ENCODE assay signal across 10 mouse cellular contexts in genomic region chr10:79726090-79726489, GRCm38 (mm10). TPM values are rescaled to one million over a fixed set of nuclear protein-coding genes. Genes with fewer than 3 reads are reported as not detected.
A peak's percentile ranks its signal among the peaks of the same experiment; 100 is the strongest.
DNase-seq lines count a peak whose midpoint lies in the region; ATAC-seq and TF ChIP-seq lines count a peak whose summit lies in the region.
"Had no signal": no experiment of that assay in that cellular context is flagged by ENCODE, and none has a peak within 500 bp of the region (broad histone marks: within the 10 kb centered on the region; RNA-seq: fewer than 3 reads in every experiment).

No protein-coding gene starts in this region.

- no peak overlapping the region for H3K9ac ChIP-seq in hindbrain, postnatal 0 days (replicated peaks; ENCODE audit: low read length)
- H3K9ac ChIP-seq in hindbrain, embryonic 16.5 days (ENCODE audit: low read depth, low read length) = no peak overlapping the region
- H3K9ac ChIP-seq: embryonic facial prominence, embryonic 15.5 days; lung, embryonic 15.5 days had no signal

- TF ChIP-seq CTCF in hindbrain, postnatal 0 days (IDR thresholded peaks at IDR 0.05; ENCODE audit: low read depth) = peak; percentile 61

- no peak for DNase-seq in hindbrain, postnatal 0 days (ENCODE audit: low spot score)
- DNase-seq in MEL-GATA-1-ER (ENCODE audit: extremely low read depth, low read depth) = peak; percentile 37
- DNase-seq in embryo, embryonic 9.5 days (ENCODE audit: extremely low spot score) = peak; percentile 41
- DNase-seq in kidney, postnatal 36 days = peak; percentile 53 to 83
- no peak for DNase-seq in yolk sac, embryonic 10.5 days (ENCODE audit: low spot score)
- DNase-seq in layer of hippocampus, postnatal 10 days (ENCODE audit: low spot score in 2 of 2) = no peak

- H3K4me1 ChIP-seq in hindbrain, postnatal 0 days (ENCODE audit: insufficient read depth, low read length) = 0 out of 2 replicates have a peak, but pooled peaks cover 3% of the 10 kb centered on the region
- no peaks in the 10 kb centered on the region; the same call in 1 of the 2 replicates for H3K4me1 ChIP-seq in hindbrain, embryonic 16.5 days (ENCODE audit: control insufficient read depth, insufficient read depth, low read depth, low read length)
- H3K4me1 ChIP-seq: lung, embryonic 15.5 days had no signal

- H3K27ac ChIP-seq in hindbrain, postnatal 0 days = no peak overlapping the region
- H3K27ac ChIP-seq in hindbrain, embryonic 16.5 days (ENCODE audit: low read depth, low read length) = no peak overlapping the region
- H3K27ac ChIP-seq: embryonic facial prominence, embryonic 15.5 days; lung, embryonic 15.5 days had no signal

- ATAC-seq in hindbrain, postnatal 0 days = no peak
- ATAC-seq in hindbrain, embryonic 16.5 days = no peak
- ATAC-seq in monocyte, adult 5-6 weeks (replicated peaks; ENCODE audit: insufficient number of reproducible peaks, low FRiP score, low TSS enrichment, poor library complexity, severe bottlenecking) = peak; percentile 37; the same call in 1 of the 2 replicates

- no peaks in the 10 kb centered on the region for H3K9me3 ChIP-seq in hindbrain, postnatal 0 days (ENCODE audit: low read length)
- H3K9me3 ChIP-seq in hindbrain, embryonic 16.5 days (ENCODE audit: control insufficient read depth, low read length) = no peaks in the 10 kb centered on the region
- H3K9me3 ChIP-seq: embryonic facial prominence, embryonic 15.5 days; lung, embryonic 15.5 days had no signal

- H3K36me3 ChIP-seq in hindbrain, postnatal 0 days (ENCODE audit: insufficient read depth, low read length) = peaks cover 3% of the 10 kb centered on the region; the same call in 1 of the 2 replicates
- H3K36me3 ChIP-seq in hindbrain, embryonic 16.5 days (ENCODE audit: control insufficient read depth, insufficient read depth, low read length) = peaks cover 4% of the 10 kb centered on the region
- H3K36me3 ChIP-seq: embryonic facial prominence, embryonic 15.5 days; lung, embryonic 15.5 days had no signal

- H3K4me2 ChIP-seq in hindbrain, postnatal 0 days (ENCODE audit: low read depth, low read length) = no peak overlapping the region
- H3K4me2 ChIP-seq in hindbrain, embryonic 16.5 days (ENCODE audit: low read length) = no peak overlapping the region
- H3K4me2 ChIP-seq: embryonic facial prominence, embryonic 15.5 days; lung, embryonic 15.5 days had no signal

- no peak overlapping the region for H3K4me3 ChIP-seq in hindbrain, postnatal 0 days (ENCODE audit: low read length)
- H3K4me3 ChIP-seq in hindbrain, embryonic 16.5 days (ENCODE audit: low read length) = no peak overlapping the region
- H3K4me3 ChIP-seq: embryonic facial prominence, embryonic 15.5 days; lung, embryonic 15.5 days had no signal

- H3K27me3 ChIP-seq in hindbrain, postnatal 0 days (ENCODE audit: insufficient read depth, low read length) = no peaks in the 10 kb centered on the region
- H3K27me3 ChIP-seq in hindbrain, embryonic 16.5 days (replicated peaks; ENCODE audit: control insufficient read depth, insufficient read depth, low read length) = no peaks in the 10 kb centered on the region
- H3K27me3 ChIP-seq: embryonic facial prominence, embryonic 15.5 days; lung, embryonic 15.5 days had no signal

- 36% methylated on average over 11 of the region's 11 CpGs for WGBS in hindbrain, postnatal 0 days
- 38% methylated on average over 11 of the region's 11 CpGs for WGBS in hindbrain, embryonic 16.5 days

RNA-seq across cellular contexts. Expression of gene Hcn2, which starts 9.7 kb away (rescaled TPM):
- total RNA-seq in hindbrain, postnatal 0 days (2014; rRNA removed) = 92.6 and 101 TPM in 2 replicates
- 5.5 and 6.6 TPM in 2 replicates for polyA plus RNA-seq in hindbrain, postnatal 0 days (2015; fragmentation: Nextera tagmentation; extraction: Ambion mirVana)
- 1.2 and 1.4 TPM in 2 replicates for polyA plus RNA-seq in hindbrain, embryonic 16.5 days (2015; fragmentation: Nextera tagmentation; extraction: Ambion mirVana)
- not detected in 3 replicates for total RNA-seq in monocyte, adult 5-6 weeks (2017)
- total RNA-seq in layer of hippocampus, postnatal 10 days (2021) = 10 to 100 TPM; 82.8 to 84.2 TPM

RNA-seq across cellular contexts. Expression of gene Polrmt, which starts 20.3 kb away (rescaled TPM):
- total RNA-seq in hindbrain, postnatal 0 days (2014; rRNA removed) = 30.4 and 36.5 TPM in 2 replicates
- polyA plus RNA-seq in hindbrain, postnatal 0 days (2015; fragmentation: Nextera tagmentation; extraction: Ambion mirVana) = 29.7 and 32.6 TPM in 2 replicates
- 37.1 and 50.6 TPM in 2 replicates for polyA plus RNA-seq in hindbrain, embryonic 16.5 days (2015; fragmentation: Nextera tagmentation; extraction: Ambion mirVana)
- 8.3 to 15.9 TPM (median 10.4 TPM) in 3 replicates for total RNA-seq in monocyte, adult 5-6 weeks (2017)
- total RNA-seq in layer of hippocampus, postnatal 10 days (2021) = 10 to 100 TPM; 36.1 to 44.7 TPM

RNA-seq across cellular contexts. Expression of gene Bsg, which starts 21.8 kb away (rescaled TPM):
- 1,127 and 1,151 TPM in 2 replicates for total RNA-seq in hindbrain, postnatal 0 days (2014; rRNA removed)
- polyA plus RNA-seq in hindbrain, postnatal 0 days (2015; fragmentation: Nextera tagmentation; extraction: Ambion mirVana) = 1,243 and 1,259 TPM in 2 replicates
- 1,077 and 1,193 TPM in 2 replicates for polyA plus RNA-seq in hindbrain, embryonic 16.5 days (2015; fragmentation: Nextera tagmentation; extraction: Ambion mirVana)
- 158 to 185 TPM (median 179 TPM) in 3 replicates for total RNA-seq in monocyte, adult 5-6 weeks (2017)
- total RNA-seq in layer of hippocampus, postnatal 10 days (2021) = 100 to 1,000 TPM; 692 to 694 TPM

RNA-seq across cellular contexts. Expression of gene Fgf22, which starts 28.8 kb away (rescaled TPM):
- 1.3 and 2.2 TPM in 2 replicates for total RNA-seq in hindbrain, postnatal 0 days (2014; rRNA removed)
- 3.8 and 5.1 TPM in 2 replicates for polyA plus RNA-seq in hindbrain, postnatal 0 days (2015; fragmentation: Nextera tagmentation; extraction: Ambion mirVana)
- 1.9 and 3.1 TPM in 2 replicates for polyA plus RNA-seq in hindbrain, embryonic 16.5 days (2015; fragmentation: Nextera tagmentation; extraction: Ambion mirVana)
- total RNA-seq in monocyte, adult 5-6 weeks (2017) = not detected in 3 replicates
- total RNA-seq in layer of hippocampus, postnatal 10 days (2021) = 1 to 10 TPM; 1.2 to 1.7 TPM

RNA-seq across cellular contexts. Expression of gene Gzmm, which starts 37.3 kb away (rescaled TPM):
- 0.22 and 0.63 TPM in 2 replicates for total RNA-seq in hindbrain, postnatal 0 days (2014; rRNA removed)
- polyA plus RNA-seq in hindbrain, postnatal 0 days (2015; fragmentation: Nextera tagmentation; extraction: Ambion mirVana) = 1.2 TPM in 2 replicates
- polyA plus RNA-seq in hindbrain, embryonic 16.5 days (2015; fragmentation: Nextera tagmentation; extraction: Ambion mirVana) = 1.7 TPM in 2 replicates
- 0.29 to 17.0 TPM (median 3.0 TPM) in 3 replicates for total RNA-seq in monocyte, adult 5-6 weeks (2017)
- total RNA-seq in layer of hippocampus, postnatal 10 days (2021) = 1 to 10 TPM; 1.6 to 1.8 TPM

Comparison
In these comparisons a context has a peak if more than half of its experiments do, and no peak if none do; other contexts are left out.
1. DNase-seq: peak in MEL-GATA-1-ER (single experiment), embryo, embryonic 9.5 days (single experiment) and kidney, postnatal 36 days (2 of 2); none in hindbrain, postnatal 0 days (single experiment), yolk sac, embryonic 10.5 days (single experiment) and layer of hippocampus, postnatal 10 days (0 of 2).
2. RNA of gene Hcn2, which starts 9.7 kb away (total RNA-seq): 92.6 to 101 TPM in hindbrain, postnatal 0 days and 82.8 to 84.2 TPM in layer of hippocampus, postnatal 10 days; not detected in monocyte, adult 5-6 weeks; every median in the first group is over 10 times any median in the second.